Mouse (Mus musculus): Measurements from ENCODE around the gene Thumpd1.
"Not testable (repeated sequence)": the region's sequence is repeated elsewhere in the genome, so short reads cannot be mapped to it uniquely, and the experiment has no call there.

Thumpd1 gene

DNA sequence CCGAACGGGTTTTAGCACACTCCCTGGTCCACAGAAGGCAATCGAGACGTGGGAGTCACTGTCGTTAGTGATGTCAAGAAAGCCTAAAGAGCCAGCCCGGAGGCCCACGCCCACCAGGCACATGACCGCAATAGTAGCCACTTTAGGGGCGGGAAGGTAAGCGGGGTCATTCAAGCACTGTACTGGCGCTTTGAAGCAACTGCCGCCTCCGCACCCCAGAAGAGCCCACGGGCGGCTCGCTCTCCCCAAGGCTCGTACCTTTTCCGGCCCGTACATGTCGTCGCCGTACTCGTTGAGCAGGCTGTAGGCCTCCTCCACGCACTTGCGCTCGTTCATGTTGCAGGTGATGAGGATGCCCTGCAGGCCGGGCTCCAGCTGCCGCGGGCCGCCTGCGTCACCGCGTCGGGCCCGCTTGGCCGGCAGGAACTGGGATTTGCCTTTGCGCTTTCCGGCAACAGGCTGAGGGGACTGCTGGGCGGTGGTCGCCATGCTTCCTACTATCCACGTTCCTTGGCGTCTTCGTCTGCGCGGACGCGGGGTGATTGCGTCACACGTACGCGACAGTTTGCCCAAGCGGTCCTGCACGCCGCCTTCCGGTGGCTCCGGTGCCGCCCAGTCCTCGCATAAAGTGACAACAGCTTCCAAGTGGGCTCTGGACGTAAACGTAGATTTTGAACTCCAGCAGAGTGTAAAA lies at the start of gene Thumpd1:
TSS of gene Thumpd1 (minus strand) at position 546 of the 694 bp plus-strand sequence.
- peak; percentile 99 for DNase-seq

DNA sequence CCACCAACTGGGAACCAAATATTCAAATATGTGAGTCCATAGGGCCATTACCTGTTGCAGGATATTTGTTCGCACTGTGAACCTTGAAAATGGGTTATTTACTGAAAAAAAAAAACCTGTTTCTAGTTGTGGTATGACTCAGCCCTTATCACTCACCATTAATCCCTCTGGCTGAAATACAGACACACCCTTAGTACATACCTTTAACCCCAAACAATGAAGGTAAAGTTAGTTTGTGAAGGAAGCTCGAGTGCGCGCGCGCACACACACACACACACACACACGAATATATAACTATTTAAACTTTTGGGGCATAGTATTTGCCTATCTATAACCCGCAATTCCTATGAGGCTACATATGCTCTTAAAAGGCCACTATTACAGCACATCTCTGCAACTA lies 49.3 kb upstream of the Thumpd1 start:
- no peak for DNase-seq

DNA sequence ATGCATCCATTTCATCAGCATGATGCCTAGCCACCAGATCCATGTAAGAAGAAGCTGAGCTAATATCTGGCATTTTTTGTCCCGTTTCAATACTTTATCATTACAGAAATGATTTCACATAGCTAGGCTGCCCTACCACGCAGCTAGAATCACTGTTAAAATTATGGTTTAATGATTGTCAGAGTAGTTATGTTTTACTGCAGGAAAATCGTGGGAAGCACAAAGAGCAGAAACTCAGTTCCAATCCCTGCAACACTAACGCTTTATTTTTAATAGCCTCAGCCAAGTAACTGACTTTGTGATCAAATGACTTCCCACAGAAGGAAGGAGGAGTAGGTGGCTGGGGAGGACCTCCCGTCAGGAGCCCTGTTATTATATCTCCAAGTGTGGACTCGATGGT lies 46.4 kb upstream of the Thumpd1 start:
- DNase-seq = no peak

DNA sequence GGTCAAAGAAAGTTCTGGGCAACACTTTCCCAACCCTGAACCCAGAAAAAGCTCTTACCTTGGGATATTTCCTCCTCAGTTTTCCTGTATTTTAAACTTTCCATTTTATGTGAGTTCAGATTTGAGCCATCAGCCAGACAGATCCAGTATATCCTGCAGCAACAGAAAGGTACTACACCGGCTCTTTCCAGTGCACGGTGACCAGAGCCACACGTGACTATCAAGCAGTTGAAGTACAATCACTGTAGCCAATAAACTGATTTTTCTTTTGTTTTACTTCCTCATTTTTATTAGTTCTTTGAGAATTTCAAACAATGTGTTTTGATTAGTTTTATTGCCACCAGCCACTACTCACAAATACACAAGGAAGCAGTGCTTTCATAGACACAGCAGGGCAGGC lies 43.8 kb upstream of the Thumpd1 start:
- DNase-seq = no peak

DNA sequence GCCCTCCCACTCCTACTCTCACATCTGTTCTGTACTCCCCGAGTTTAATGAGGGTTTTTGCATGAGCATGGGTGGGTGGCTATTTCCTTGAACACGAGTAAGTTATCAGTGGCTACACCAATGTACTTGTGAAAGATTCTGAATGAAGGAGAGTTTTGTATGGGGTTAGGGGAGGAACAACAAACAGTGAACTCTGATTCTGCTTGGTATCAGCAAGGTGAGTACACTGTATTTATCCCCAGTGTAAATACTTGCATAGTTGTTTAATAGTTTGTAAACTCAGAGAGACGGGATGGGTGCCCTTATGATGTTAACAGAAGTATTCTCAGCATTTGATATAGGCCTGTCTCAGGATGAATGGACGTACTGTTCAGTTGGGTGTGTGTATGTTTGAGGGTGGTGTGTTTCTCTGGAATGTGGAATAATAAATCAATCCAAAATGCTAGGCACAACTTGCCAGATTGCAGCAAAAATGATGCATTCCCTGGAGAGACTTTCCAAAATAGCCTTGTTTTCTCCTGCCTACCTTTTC lies 41.6 kb upstream of the Thumpd1 start:
- no peak for DNase-seq

DNA sequence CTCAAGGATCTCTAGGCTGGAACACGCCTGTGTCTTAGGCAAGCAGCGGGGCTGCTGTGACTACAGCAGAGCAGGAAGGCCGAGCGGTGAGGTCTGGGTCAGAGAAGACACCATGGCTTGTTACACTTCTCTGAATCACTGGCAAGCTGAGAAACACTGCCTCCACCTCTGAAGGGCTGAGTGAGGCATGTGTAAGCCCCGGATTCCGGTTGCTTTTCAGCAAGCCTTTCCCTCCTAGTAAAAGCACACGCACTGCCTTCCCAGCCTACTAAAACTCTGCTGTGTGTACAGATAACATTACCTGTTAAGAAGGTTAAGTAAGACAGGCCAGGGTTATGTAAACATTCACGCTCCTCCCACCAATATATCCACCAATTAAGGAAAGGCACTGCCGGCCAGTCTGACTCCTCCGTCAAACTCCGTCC lies 39.9 kb upstream of the Thumpd1 start, which contains the start of gene Acsm3:
TSS of gene Acsm3 (plus strand) at position 397 of the 425 bp plus-strand sequence.
- DNase-seq = no peak

DNA sequence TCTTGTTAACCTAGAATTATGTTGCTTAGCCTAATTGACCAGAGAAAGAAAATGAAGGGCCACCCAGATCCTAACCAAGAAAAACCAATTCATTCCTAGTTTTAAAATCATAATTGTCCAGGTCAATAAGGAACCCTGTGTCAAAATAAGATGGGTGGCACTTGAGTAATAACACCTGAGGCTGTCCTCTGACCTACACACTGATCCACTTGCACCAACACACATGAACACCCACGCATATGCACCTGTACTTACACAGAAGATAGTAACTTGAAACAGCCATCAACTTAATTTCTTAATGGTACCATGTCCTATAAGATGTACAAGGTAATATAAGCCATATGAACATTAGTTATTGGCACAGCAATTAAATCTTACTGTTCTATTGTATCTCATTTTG lies 33.1 kb upstream of the Thumpd1 start:
- no peak for DNase-seq

DNA sequence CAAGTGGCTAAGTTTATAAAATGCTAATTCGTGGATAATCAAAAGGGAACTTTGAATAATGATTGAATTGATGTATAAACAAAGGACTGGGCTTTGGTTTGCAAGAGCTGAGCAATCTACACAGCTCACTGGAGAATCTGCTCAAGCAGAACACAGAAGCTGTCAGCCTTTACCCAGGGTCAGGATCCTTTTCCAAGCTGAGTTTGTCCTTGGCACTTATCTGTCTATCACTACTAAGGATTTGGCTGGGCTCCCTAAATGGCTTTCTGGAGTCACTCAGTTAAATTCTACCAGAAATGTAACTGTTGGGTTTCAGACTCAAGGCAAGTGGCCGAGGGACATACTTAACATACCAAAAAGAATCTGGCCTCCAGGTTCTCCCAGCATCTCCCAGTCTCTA lies 29.3 kb upstream of the Thumpd1 start:
- DNase-seq = no peak

DNA sequence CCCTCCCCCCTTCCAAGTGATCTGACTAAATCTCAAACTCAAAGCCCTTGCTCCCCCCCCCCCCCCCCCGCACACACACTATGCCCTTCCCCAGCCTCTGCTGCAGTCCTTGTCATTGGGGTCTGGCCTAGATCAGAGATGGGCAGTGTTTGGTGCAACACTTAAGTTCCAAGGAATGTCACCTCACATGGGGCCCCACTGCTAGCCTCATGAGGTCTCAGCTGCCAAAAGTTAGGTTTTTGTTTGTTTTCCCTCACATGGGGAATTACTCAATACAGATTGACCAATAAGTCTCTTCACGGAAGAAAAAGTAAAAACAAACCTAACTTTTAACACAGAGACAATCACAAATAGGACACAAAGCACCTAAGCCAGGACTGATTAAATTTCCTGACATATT lies 28.2 kb upstream of the Thumpd1 start:
- no peak for DNase-seq

DNA sequence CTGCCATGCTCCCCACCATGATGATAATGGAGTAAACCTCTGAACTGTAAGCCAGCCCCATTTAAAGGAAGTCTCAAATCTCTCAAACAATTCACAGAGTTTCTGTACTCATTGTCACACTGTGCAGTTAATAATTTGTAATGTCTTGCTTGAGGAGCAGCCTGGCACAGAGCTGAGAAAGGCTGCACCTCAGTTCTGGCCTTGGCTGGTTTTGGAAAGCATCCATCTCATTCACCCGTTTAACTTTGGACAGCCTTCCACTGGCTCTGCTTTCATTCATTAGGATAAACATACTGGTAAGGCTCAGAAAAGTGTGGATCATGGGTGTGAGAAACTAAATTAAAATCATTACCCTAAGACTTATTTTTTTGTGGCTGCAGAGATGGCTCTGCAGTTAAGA lies 25.3 kb upstream of the Thumpd1 start:
- no peak for DNase-seq

DNA sequence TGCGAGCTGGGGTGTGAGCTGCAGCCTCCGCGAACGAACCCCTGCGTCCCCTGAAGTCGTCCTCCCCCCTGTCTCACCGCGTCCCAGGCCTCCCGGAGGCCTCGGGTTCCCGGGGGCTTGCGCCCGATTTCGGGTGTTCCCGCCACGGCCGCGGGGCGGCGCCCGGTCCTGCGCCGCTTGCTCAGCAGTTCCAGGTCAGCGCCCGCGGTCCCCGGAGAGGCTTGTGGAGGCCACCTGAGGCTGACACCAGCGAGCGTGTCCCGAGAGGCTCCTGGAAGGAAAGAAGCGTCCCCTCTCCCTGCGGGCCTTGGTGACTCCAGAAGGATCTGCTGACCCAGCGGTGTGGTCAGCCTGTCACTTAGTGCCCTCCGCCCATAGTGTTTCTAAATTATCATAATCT lies 23.7 kb upstream of the Thumpd1 start:
- peak; percentile 5 for DNase-seq

DNA sequence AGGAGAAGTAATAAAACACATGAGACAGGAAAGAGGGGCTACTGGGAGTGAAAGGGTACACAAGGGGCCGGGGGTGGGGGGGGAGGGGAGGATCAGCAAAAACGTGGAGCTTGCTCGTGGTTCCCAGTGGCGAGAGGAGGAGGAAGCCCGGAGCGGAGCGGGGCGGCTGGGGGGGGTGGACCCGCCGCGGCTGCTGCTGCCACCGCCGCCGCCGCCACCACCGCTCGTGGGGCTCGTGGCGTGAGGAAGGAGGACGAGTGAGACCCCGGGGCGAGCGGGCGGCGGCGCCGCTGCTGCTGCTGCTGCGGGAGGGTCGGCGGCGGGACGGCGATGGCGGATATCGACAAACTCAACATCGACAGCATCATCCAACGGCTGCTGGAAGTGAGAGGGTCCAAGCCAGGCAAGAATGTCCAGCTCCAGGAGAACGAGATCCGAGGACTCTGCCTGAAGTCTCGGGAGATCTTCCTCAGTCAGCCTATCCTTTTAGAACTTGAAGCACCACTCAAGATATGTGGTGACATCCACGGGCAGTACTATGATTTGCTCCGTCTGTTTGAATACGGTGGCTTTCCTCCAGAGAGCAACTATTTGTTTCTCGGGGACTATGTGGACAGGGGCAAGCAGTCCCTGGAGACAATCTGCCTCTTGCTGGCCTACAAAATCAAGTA lies 19.3 kb upstream of the Thumpd1 start:
- not testable (repeated sequence) for DNase-seq

DNA sequence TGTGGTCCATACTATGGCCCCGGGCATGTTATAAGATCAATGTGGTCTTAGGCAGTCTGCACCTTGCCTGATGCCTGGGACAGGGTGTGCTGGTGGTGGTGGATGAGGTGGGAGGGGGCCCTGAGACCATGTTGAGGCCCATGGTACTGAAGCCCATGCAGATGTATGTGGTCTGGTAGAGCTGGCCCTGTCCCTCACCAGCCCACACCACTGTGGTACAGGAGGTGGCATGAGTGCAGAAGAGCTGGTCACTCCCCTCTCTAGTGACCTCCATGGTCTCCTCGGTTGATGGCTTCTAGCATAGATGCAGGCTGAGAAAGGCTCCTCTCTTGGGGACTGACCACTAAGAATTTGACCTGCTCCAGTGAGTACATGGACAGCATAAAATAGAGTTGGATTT lies 18.3 kb upstream of the Thumpd1 start:
- DNase-seq = no peak

DNA sequence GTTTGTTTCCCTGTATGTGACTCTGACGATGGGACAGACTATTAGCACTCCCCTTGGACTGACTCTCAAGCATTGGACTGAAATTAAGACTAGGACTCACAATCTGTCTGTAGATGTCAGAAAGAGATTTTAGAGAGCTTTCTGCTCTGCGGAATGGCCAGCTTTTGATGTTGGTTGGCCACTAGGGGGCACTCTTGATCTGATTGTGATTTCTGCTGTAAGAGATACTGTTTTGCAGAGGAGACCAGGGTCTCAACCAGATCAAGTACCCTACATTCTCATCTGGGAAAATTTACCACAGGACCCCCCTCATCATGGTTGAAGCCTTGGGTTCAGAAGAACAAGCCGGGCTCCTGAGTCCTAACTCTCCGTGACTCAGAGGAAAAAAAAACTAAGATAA lies 10.7 kb upstream of the Thumpd1 start:
- DNase-seq = not testable (repeated sequence)

DNA sequence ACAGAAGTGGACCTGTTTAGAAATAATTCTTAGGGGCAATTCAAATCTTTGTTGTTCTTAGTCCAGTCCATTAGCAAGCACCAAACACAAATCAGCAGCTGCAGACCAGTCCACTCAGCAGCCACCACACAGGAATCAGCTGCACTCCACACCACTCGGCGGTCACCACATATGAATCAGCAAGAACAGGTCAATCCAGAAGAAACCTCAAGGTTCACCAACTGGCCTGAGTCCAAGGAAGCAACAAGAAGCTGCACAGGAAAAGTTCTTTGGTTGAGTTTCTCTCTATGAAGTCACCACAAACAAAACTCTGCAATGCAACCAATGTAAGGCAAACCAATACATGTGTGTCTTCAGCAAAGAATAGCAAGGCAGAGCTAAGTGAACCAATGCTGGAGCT lies 7.0 kb upstream of the Thumpd1 start:
- no peak for DNase-seq

DNA sequence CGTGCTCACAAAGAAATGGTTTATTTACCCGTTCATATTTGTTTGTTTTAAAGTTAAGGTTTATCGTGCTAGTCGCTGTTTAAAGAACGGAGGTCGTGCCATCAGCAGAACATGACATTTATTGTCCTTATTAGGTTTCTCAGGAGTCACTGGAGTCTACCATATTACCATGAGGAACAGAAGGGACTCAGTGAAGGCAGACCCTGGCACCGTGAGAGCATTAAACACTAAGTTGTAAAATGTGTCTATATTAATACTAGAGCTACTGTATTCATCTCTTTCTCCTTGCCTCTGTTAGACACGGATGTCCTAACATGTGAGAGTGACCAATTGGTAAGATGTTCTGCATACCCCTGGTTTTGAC lies 331 bp upstream of the Thumpd1 start:
- DNase-seq = no peak

DNA sequence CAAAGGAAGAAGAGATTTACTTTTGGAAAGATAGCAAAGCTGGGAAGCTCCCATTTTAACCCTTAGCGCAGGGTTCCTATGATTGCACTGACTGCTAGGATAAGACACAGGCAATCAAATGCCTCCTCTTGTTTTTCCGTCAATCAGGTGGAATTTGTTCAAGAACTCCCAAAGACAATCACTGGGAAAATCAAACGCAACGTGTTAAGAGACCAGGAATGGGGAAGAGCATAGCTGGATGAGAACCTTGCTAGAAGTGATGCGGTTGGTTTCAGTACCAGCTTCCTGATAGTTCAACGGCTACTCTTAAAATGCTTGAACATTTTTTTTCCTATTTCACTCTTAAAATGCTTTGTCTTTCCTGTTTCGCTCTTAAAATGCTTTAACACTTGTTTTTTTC lies 6.5 kb downstream of the Thumpd1 start:
- DNase-seq = no peak

DNA sequence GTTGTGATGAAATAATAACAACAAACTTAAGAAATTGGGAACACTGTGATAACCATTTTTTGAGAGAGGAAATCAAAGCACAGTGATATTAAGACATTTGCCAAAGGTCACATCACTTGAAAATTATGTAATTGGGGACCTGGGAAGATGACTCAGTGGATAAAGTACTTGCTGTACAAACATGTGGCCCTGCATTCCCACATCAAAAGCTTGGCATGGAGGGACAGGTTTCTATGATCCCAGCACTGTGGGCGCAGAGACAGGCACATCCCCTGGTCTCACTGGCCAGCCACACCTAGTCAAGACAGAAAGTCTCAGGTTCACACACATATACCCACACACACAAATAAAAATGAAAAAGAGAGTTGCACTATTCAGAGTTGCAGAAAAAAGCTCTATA lies 25.7 kb downstream of the Thumpd1 start:
- DNase-seq = no peak

DNA sequence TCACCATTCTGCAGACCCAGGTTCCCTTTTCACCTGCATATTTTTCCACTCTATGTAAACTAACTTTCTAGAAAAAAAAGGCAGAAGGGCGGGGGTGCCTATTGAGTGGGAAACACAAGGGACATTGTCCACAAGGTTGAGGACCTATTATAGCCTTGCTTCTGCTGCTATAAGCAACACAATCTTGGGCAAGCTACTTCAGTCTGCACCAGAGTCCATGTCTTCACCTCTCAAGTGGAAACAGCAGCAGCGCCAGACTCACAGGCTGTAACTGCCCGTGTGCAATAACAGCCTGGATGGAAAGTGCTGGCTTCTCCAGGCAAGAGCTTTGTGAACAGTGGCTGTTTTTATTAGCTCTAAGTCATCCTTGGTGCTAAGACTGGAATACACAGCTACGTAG lies 28.3 kb downstream of the Thumpd1 start:
- no peak for DNase-seq

DNA sequence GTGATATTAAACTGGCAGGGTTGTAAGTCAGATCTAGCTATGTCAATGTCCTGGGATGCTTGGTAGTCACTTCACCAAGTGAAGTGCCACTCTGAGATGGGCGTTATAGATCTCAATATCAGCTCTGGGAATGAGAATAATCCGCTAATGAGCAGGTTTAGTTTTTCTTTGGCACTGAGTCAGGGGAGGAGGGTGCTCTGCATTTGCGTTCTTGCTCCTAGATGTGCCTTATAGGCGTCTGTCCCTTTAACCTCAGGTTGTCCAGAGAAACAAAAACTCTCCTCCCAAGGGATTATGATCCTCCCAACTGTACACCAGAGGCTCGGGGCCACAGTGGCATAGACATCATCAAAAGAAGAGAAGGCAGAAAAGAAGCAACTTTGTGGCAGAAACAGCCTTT lies 30.9 kb downstream of the Thumpd1 start, which contains the start of gene Acsm4:
TSS of gene Acsm4 (plus strand) at position 301 of the 400 bp plus-strand sequence.
- no peak for DNase-seq

DNA sequence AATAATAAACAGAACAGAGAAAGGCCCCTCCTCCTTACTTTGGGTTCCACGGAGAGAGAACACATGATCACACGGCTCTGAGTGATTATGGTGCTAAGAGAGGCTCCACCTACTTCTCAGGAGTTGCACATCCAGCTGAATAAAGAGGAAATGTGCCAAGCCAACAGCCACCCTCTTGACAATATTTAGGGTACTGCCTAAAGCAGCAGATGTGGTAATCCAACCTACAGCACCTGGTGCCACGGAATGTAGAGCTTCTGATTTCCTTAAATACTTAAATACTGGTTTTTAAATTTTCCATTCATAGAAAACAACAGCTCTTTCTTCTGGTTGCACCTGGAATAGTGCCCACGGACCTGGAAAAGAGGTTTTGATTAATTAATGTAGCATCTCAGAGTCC lies 37.9 kb downstream of the Thumpd1 start:
- DNase-seq = no peak

DNA sequence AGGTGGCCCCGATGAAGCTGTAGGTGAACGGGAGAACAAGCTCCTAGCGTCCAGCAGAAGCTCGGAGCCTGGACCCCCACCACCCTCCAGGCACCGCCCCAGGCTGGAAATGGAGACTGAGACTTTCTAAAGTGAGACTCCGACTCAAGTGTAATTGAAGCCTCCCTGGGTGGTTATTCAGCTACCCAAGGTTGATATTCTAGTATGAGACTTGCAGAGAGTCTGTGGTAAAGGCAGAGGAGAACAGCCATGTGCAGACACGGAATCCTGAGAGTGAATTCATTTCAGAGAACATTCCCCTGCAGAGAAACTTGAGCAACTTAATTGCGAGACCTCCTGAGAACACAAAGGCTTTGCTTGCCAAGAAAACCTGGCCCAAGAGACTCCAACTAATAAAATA lies 40.5 kb downstream of the Thumpd1 start:
- DNase-seq = no peak

DNA sequence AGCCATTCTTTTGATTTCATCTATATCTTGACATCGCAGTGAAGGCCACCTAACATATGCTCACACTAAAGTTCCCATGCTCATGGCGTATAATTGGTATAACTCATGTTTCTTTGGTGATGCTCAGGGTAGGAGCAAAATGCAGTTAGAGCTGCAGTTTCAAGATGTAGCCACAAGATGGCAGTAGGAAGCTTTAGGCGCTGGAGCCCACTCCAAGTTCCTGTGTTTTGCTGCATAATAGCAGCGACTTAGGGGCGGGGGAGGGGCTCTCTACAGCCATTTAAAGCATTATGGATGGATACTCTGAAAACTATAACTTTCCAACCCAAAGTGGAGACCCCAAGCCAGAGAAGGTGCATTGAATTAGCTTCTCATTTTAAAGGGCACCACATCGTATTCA lies 47.1 kb downstream of the Thumpd1 start:
- DNase-seq = peak; percentile 35

DNA sequence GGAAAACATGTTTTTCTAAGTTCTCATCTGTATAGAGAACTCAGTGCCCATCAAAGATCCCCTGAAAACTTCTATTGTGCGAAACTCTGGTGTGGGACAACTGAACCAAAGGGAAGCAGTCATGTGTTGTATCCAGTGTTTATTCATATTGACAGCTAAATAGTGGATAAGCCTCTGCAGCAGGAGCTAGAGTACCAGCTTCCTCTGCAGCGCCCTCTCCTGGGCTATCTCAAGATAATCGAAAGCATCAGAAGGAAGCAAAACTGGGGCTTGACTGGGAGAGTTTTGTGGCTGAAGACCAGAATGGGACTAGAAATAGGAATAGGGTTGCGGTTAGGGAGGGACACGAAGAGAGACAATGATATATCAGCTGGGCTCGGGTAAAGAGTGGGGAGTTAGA lies 49.7 kb downstream of the Thumpd1 start:
- DNase-seq = peak; percentile 29

DNA sequence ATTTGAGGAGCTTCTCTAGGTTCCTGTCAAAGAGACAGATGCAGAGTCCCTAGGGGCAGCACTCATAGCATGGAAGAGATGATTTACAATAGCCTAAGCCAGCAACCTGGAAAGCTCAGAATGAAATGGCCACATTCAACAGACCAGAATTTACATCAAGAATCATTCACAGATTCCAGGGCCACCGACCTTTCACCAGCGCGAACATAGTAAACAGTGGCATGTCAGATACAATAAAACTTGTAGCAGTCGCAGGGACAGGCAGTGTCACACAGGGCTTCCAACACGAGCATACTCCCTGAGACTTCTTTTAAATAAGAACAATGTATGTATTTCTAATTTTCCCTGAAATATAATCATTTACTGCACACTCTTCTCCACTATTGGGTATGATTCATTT lies 50.2 kb downstream of the Thumpd1 start:
- no peak for DNase-seq
